Mouse (Mus musculus) heart, postnatal 4 days (tissue): Measurements from ENCODE around the gene Chuk. TPM values are rescaled to one million over a fixed set of nuclear protein-coding genes. Genes with fewer than 3 reads are reported as not detected.

Experiments
- DNase-seq: peaks from one replicate; pipeline ENCODE4 v3.0.0; 2021
- total RNA-seq, 2 experiments: library from RNA; stranded (reverse); gene quantifications; 2 replicates each; pipeline ENCODE4 v1.2.3; 2021

Chuk gene
- total RNA-seq, 2 experiments from 2014 or later, result 33.4 to 33.9 TPM

GRCm38 (mm10) chr19:44032046-44032744 is 75.1 kb downstream of the Chuk start:
- DNase-seq, result no peak

- DNase-seq, result no peak
These were observed 77.3 kb downstream of the Chuk start for GRCm38 (mm10) chr19:44030024-44030423.

- no peak for DNase-seq
These were observed 78.3 kb downstream of the Chuk start, which contains the start of gene Cyp2c23 for GRCm38 (mm10) chr19:44028972-44029371. Gene Cyp2c23 (minus strand): TSS chr19:44029208.

- DNase-seq, result no peak
These were observed 80.2 kb downstream of the Chuk start for GRCm38 (mm10) chr19:44026956-44027530.

- no peak for DNase-seq
These were observed 82.2 kb downstream of the Chuk start for GRCm38 (mm10) chr19:44024921-44025585.

Other genes starting within 250 kb of the Chuk start
- 10 to 100 TPM; 12.5 to 13.6 TPM for gene Dnmbp, start 167.3 kb downstream of the Chuk start, total RNA-seq
- not detected for gene Cpn1, start 120.9 kb downstream of the Chuk start, total RNA-seq
- not detected for gene Cyp2c23, start 78.3 kb downstream of the Chuk start, total RNA-seq
- 1 to 10 TPM; 8.9 to 9.5 TPM for gene Erlin1, start 37.7 kb downstream of the Chuk start, total RNA-seq
- gene Cwf19l1, start 28.4 kb upstream of the Chuk start, total RNA-seq, result 10 to 100 TPM; 13.9 to 14.9 TPM
- gene Bloc1s2, start 39.0 kb upstream of the Chuk start, total RNA-seq, result 10 to 100 TPM; 18.7 to 19.6 TPM
- not detected for gene Pkd2l1, start 85.0 kb upstream of the Chuk start, total RNA-seq
- gene Scd3, start 95.8 kb upstream of the Chuk start, total RNA-seq, result not detected
- gene Scd2, start 186.2 kb upstream of the Chuk start, total RNA-seq, result 10 to 100 TPM; 78.1 to 82.1 TPM
- 10 to 100 TPM; 47.7 to 52.4 TPM for gene Scd4, start 225.6 kb upstream of the Chuk start, total RNA-seq